Mouse (Mus musculus) ES-E14 (cell line): Measurements from ENCODE around the gene Trmt44. TPM values are rescaled to one million over a fixed set of nuclear protein-coding genes. Genes with fewer than 3 reads are reported as not detected.

Experiments used
- DNase-seq: peaks from one replicate; pipeline ENCODE4 v3.0.0-alpha.2; 2013; ENCODE audit warnings: low read depth, low spot score
- H3K27ac ChIP-seq: 2 replicates; pipeline ENCODE4 v1.5.1; 2012; ENCODE audit warnings: low read depth, mild to moderate bottlenecking, low read length, moderate library complexity, mixed read lengths; ENCODE audit not compliant: poor library complexity, insufficient read depth, severe bottlenecking
- H3K36me3 ChIP-seq: 2 replicates; pipeline ENCODE4 v1.6.1; 2012; ENCODE audit warnings: mild to moderate bottlenecking, low read length, moderate library complexity, mixed read lengths; ENCODE audit not compliant: control insufficient read depth, poor library complexity, insufficient read depth, severe bottlenecking
- H3K4me1 ChIP-seq, 2 experiments: fragments of 150-350 bp in 1 of 2; sonication (generic) in 1 of 2; 2 replicates each; pipeline ENCODE4 v1.6.1; 2012; ENCODE audit warnings: low read length in 2 of 2, mild to moderate bottlenecking in 1 of 2, mixed read lengths in 1 of 2; ENCODE audit not compliant: control insufficient read depth in 2 of 2, insufficient read depth in 2 of 2, poor library complexity in 1 of 2
- H3K4me3 ChIP-seq, 2 experiments: fragments of 150-350 bp in 1 of 2; sonication (generic) in 1 of 2; 2 replicates each; pipeline ENCODE4 v1.5.1; 2012; ENCODE audit warnings: low read length in 2 of 2, low read depth in 1 of 2, mild to moderate bottlenecking in 1 of 2, mixed read lengths in 1 of 2; ENCODE audit not compliant: insufficient read depth in 1 of 2, poor library complexity in 1 of 2, severe bottlenecking in 1 of 2
- H3K9ac ChIP-seq: 2 replicates; pipeline ENCODE4 v1.6.1; 2012; ENCODE audit warnings: low read depth, mild to moderate bottlenecking, low read length, mixed read lengths; ENCODE audit not compliant: poor library complexity, insufficient read depth, severe bottlenecking
- H3K9me3 ChIP-seq: fragments of 150-350 bp; sonication (generic); 2 replicates; pipeline ENCODE4 v1.6.1; 2012; ENCODE audit warnings: low read depth, mild to moderate bottlenecking, low read length; ENCODE audit not compliant: control insufficient read depth, insufficient read depth
- CHD2 ChIP-seq: IDR thresholded peaks from 2 replicates; pipeline ENCODE4 v1.6.1; 2014; ENCODE audit warnings: mild to moderate bottlenecking, low read depth, low read length, inconsistent platforms
- HCFC1 ChIP-seq: IDR thresholded peaks from 2 replicates; pipeline ENCODE4 v1.6.1; 2012; ENCODE audit warnings: low read length, inconsistent platforms, borderline replicate concordance; ENCODE audit not compliant: insufficient read depth
- MAFK ChIP-seq: IDR thresholded peaks from 2 replicates; pipeline ENCODE4 v1.6.1; 2014; ENCODE audit warnings: mild to moderate bottlenecking, low read depth, low read length, inconsistent platforms; ENCODE audit not compliant: insufficient read depth
- ZC3H11A ChIP-seq: IDR thresholded peaks from 2 replicates; pipeline ENCODE4 v1.6.1; 2012; ENCODE audit warnings: low read depth, mild to moderate bottlenecking, inconsistent platforms, low read length, borderline replicate concordance
- ZNF384 ChIP-seq: IDR thresholded peaks from 2 replicates; pipeline ENCODE4 v1.6.1; 2012; ENCODE audit warnings: low read depth, low read length, inconsistent platforms
- in situ Hi-C, 2 experiments: fragments of 600-800 bp; cut with MboI; formaldehyde crosslinking; loops; one replicate each; pipeline ENCODE4 v1.15.1; 2025; ENCODE audit warnings: low sequenced_read_pairs in 2 of 2, inconsistent platforms in 1 of 2; ENCODE audit not compliant: unreplicated experiment in 2 of 2
- total RNA-seq: library from RNA; depleted of rRNA; stranded (reverse); fragments of 300-350 nt; gene quantifications from 2 replicates; pipeline ENCODE4 v1.2.3, GENCODE M21; 2012

Trmt44 gene
- total RNA-seq, 1 experiment, result 15.1 TPM

DNA sequence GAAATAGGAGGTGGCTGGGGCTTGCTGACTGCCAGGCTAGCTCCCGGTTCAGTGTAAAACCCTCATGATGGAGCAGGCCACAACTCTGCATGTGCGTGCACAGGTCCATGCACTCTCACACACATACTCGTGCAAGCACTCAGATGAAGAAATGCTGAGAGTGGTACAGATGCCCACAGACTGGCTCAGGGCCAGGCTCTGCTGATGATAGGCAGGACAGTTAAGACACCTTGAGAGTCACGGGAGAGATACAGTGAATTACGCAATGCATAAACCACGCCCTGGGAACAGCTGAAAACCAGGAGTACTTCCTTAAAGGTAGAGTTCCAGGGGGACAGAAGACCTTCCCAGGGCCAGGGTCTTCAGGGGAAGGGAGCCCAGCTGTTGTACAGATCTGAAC, 3.3 kb downstream of the Trmt44 start:
- in situ Hi-C loops, result no loop called here
- peaks cover 0 to 3% of the 10 kb centered on the region in 2 experiments; a peak in 1 of 4 replicates for H3K4me1 ChIP-seq
- H3K36me3 ChIP-seq, result peaks cover 37% of the 10 kb centered on the region

GRCm38 (mm10) chr5:35566632-35567031, 8.2 kb downstream of the Trmt44 start:
- Histone ChIP-seq H3K36me3 (peaks cover 66% of the 10 kb centered on the region), H3K9ac (no peak overlapping the region), H3K27ac (no peak overlapping the region), H3K9me3 (no peaks in the 10 kb centered on the region), H3K4me1 (0 out of 4 replicates have a peak, but pooled peaks cover 0 to 2% of the 10 kb centered on the region in 2 experiments), H3K4me3 (no peak overlapping the region)
- TF ChIP-seq ZNF384 (no peak), ZC3H11A (no peak), CHD2 (no peak), HCFC1 (no peak), MAFK (no peak)
- in situ Hi-C loops, result no loop called here
- no peak for DNase-seq

More for the DNA sequence above, 3.3 kb downstream of the Trmt44 start:
- Histone ChIP-seq H3K9me3 (no peaks in the 10 kb centered on the region), H3K27ac (no peak overlapping the region), H3K9ac (no peak overlapping the region), H3K4me3 (no peak overlapping the region)
- DNase-seq, result no peak
- TF ChIP-seq HCFC1 (no peak), ZNF384 (no peak), MAFK (no peak), ZC3H11A (no peak)

- H3K4me1 ChIP-seq, result 0 out of 4 replicates have a peak, but pooled peaks cover 0 to 2% of the 10 kb centered on the region in 2 experiments
- H3K36me3 ChIP-seq, result peaks cover 62% of the 10 kb centered on the region
- in situ Hi-C loops, result no loop called here
- no peak overlapping the region for H3K9ac ChIP-seq
- no peak for TF ChIP-seq HCFC1
- DNase-seq, result no peak
- no peaks in the 10 kb centered on the region for H3K9me3 ChIP-seq
- no peak overlapping the region for H3K4me3 ChIP-seq
- H3K27ac ChIP-seq, result no peak overlapping the region
These were observed 9.7 kb downstream of the Trmt44 start for GRCm38 (mm10) chr5:35565217-35565616.

DNA sequence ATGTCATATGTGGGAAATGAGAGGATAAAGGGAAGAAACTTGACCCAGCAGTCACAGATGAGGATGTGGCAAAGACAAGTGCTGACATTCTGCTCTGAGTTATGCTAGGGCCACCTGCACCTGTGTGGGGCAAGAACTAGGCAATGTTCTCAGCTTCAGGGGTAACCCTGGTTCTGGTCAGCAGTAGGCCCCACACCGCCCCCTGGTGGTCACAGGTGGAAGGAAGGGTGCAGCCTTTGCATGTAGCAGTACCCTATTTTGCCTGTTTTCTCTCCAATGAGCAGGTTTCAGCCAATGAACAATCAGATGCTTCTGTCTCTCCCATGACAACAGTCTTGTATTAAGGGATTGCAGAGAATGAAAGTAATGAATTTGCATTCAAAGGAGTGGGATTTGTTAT, 11.4 kb downstream of the Trmt44 start:
- peak; percentile 61 for DNase-seq
- Histone ChIP-seq H3K9me3 (no peaks in the 10 kb centered on the region), H3K4me1 (0 out of 4 replicates have a peak, but pooled peaks cover 0 to 2% of the 10 kb centered on the region in 2 experiments), H3K4me3 (no peak overlapping the region), H3K27ac (no peak overlapping the region), H3K9ac (no peak overlapping the region), H3K36me3 (peaks cover 56% of the 10 kb centered on the region)
- in situ Hi-C loops, result no loop called here
- no peak for TF ChIP-seq CHD2
- TF ChIP-seq MAFK, result no peak
- no peak for TF ChIP-seq ZC3H11A
- no peak for TF ChIP-seq HCFC1
- TF ChIP-seq ZNF384, result no peak

- Histone ChIP-seq H3K9ac (no peak overlapping the region), H3K4me1 (0 out of 4 replicates have a peak, but pooled peaks cover 0 to 3% of the 10 kb centered on the region in 2 experiments), H3K9me3 (no peaks in the 10 kb centered on the region), H3K27ac (no peak overlapping the region), H3K36me3 (peaks cover 53% of the 10 kb centered on the region), H3K4me3 (no peak overlapping the region)
- no peak for TF ChIP-seq CHD2
- no peak for TF ChIP-seq HCFC1
- TF ChIP-seq MAFK, result no peak
- TF ChIP-seq ZNF384, result no peak
- no peak for TF ChIP-seq ZC3H11A
- in situ Hi-C loops, result no loop called here
- DNase-seq, result no peak
These were observed 12.3 kb downstream of the Trmt44 start for GRCm38 (mm10) chr5:35562616-35563015.
